Mouse (Mus musculus): Measurements from ENCODE around the gene Trip13. TPM values are rescaled to one million over a fixed set of nuclear protein-coding genes. Genes with fewer than 3 reads are reported as not detected.
A peak's percentile ranks its signal among the peaks of the same experiment; 100 is the strongest.

The Trip13 gene
- polyA plus RNA-seq, 1 experiment, result 3.4 TPM

DNA sequence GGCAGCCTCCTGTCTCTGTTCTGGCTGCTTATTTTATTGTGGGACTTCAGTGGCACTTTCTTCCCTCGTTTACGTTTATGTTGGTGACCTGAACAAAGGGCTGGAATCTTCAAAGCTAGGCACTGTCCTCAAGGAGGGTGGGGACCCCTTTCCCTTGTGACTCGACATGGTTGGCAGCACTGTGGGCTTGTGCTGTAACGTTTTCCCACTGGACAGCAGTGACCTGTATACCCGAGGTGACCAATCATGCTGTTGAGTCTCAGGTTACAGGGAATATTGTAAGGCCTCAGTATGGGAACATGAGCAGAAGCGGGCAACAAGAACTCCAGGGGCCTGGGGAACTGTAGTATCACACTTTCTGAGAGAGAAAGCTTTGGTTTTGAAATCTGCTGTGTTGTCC is 17.1 kb upstream of the Trip13 start:
- Histone ChIP-seq H3K4me2 (ENCODE audit: low read depth) (no peak overlapping the region), H3K36me3 (ENCODE audit: control insufficient read depth, insufficient read depth) (peaks cover 22% of the 10 kb centered on the region), H3ac (ENCODE audit: control insufficient read depth, insufficient read length) (no peak overlapping the region), H3K27me3 (ENCODE audit: control insufficient read depth, insufficient read depth, insufficient read length) (no peaks in the 10 kb centered on the region), H3K4me3 (no peak overlapping the region), H3K79me2 (ENCODE audit: control insufficient read depth, insufficient read depth) (no peaks in the 10 kb centered on the region)
- TF ChIP-seq TCF12 (IDR thresholded peaks at IDR 0.05; ENCODE audit: insufficient read depth, poor library complexity, severe bottlenecking), result no peak
- TF ChIP-seq SRF (IDR thresholded peaks at IDR 0.05; ENCODE audit: control insufficient read depth, insufficient read length, low read depth), result no peak
- no peak for TF ChIP-seq E2F4 (IDR thresholded peaks at IDR 0.05; ENCODE audit: insufficient read depth)
- no peak for TF ChIP-seq POLR2A (IDR thresholded peaks at IDR 0.05; ENCODE audit: insufficient read length, low read depth)
- TF ChIP-seq MAX (IDR thresholded peaks at IDR 0.05; ENCODE audit: low read depth), result no peak
- no peak for TF ChIP-seq MYOD1 (IDR thresholded peaks at IDR 0.05; ENCODE audit: control insufficient read depth in 1 of 3, insufficient read length in 2 of 3, low read depth in 2 of 3)
- TF ChIP-seq REST (IDR thresholded peaks at IDR 0.05; ENCODE audit: insufficient read depth, insufficient read length), result no peak
- no peak for TF ChIP-seq USF1 (IDR thresholded peaks at IDR 0.05; ENCODE audit: low read depth)
- no peak for TF ChIP-seq TCF3 (IDR thresholded peaks at IDR 0.05; ENCODE audit: insufficient read length, low read depth)
- no peak for TF ChIP-seq POLR2AphosphoS2 (IDR thresholded peaks at IDR 0.05; ENCODE audit: insufficient read length, low read depth)

DNA sequence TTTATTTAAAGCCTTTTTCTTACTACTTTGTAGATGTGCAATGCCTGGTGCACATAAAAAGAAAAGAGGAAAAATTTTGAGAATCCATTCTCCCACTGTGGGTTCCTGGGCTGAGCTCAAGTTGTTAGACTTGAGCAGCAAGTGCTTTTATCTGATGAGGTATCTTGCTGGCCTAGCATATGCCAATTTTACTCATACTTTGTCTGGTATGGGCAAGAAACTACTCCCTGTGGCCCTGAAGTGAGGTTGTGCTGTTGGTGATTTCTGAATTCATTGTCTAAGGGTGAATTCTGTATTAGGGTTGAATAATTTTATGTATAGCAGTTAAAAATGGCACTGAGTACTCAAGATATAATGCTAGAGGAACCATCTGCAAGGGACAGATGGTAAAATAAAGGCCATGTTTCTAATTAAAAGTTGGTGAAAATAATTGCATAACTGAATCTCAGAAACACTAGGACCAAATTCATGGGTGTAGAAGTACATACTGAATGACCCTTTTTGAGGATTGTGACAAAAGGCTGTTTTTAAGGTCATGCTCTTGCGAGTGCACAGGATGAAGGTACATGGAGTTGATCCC is 16.1 kb upstream of the Trip13 start:
- TF ChIP-seq POLR2A (IDR thresholded peaks at IDR 0.05; ENCODE audit: insufficient read length, low read depth) (no peak), MYOG (IDR thresholded peaks at IDR 0.05; ENCODE audit: control insufficient read depth in 1 of 3, insufficient read depth in 1 of 3, insufficient read length in 2 of 3, low read depth in 2 of 3) (no peak), TCF12 (IDR thresholded peaks at IDR 0.05; ENCODE audit: insufficient read depth, poor library complexity, severe bottlenecking) (no peak), MAX (IDR thresholded peaks at IDR 0.05; ENCODE audit: low read depth) (no peak), REST (IDR thresholded peaks at IDR 0.05; ENCODE audit: insufficient read depth, insufficient read length) (no peak), SRF (IDR thresholded peaks at IDR 0.05; ENCODE audit: control insufficient read depth, insufficient read length, low read depth) (no peak), TCF3 (IDR thresholded peaks at IDR 0.05; ENCODE audit: insufficient read length, low read depth) (no peak), E2F4 (IDR thresholded peaks at IDR 0.05; ENCODE audit: insufficient read depth) (no peak)
- Histone ChIP-seq H3K79me2 (ENCODE audit: control insufficient read depth, insufficient read depth) (no peaks in the 10 kb centered on the region), H3K4me3 (no peak overlapping the region), H3K4me2 (ENCODE audit: low read depth) (no peak overlapping the region), H3K27me3 (ENCODE audit: control insufficient read depth, insufficient read depth, insufficient read length) (no peaks in the 10 kb centered on the region), H3ac (ENCODE audit: control insufficient read depth, insufficient read length) (no peak overlapping the region), H3K36me3 (ENCODE audit: control insufficient read depth, insufficient read depth) (peaks cover 18% of the 10 kb centered on the region)

DNA sequence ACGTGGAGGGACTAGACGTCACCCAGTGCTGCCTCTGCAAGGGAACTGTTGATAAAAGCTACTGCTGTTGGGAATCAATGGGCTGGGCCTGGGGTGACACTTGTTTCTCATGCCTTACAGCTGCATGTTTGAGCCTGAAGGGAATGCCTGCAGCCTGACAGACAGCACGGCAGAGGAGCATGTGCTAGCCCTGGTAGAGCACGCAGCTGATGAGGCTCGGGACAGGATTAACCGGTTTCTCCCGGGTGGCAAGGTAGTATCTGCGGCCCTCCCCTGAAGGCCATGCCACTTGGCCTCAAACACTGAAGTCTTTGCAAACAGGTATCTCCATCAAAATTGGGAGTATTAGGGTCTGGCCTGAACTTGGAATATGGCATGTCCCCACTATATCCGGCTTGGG is 7.0 kb upstream of the Trip13 start:
- Histone ChIP-seq H3K4me3 (no peak overlapping the region), H3K79me2 (ENCODE audit: control insufficient read depth, insufficient read depth) (no peaks in the 10 kb centered on the region), H3K4me2 (ENCODE audit: low read depth) (no peak overlapping the region), H3ac (ENCODE audit: control insufficient read depth, insufficient read length) (no peak overlapping the region), H3K36me3 (ENCODE audit: control insufficient read depth, insufficient read depth) (peaks cover 5% of the 10 kb centered on the region), H3K27me3 (ENCODE audit: control insufficient read depth, insufficient read depth, insufficient read length) (no peaks in the 10 kb centered on the region)
- TF ChIP-seq POLR2A (IDR thresholded peaks at IDR 0.05; ENCODE audit: insufficient read length, low read depth) (no peak), SRF (IDR thresholded peaks at IDR 0.05; ENCODE audit: control insufficient read depth, insufficient read length, low read depth) (no peak), MAX (IDR thresholded peaks at IDR 0.05; ENCODE audit: low read depth) (no peak), E2F4 (IDR thresholded peaks at IDR 0.05; ENCODE audit: insufficient read depth) (no peak), POLR2AphosphoS2 (IDR thresholded peaks at IDR 0.05; ENCODE audit: insufficient read length, low read depth) (no peak), REST (IDR thresholded peaks at IDR 0.05; ENCODE audit: insufficient read depth, insufficient read length) (no peak), TCF3 (IDR thresholded peaks at IDR 0.05; ENCODE audit: insufficient read length, low read depth) (no peak), USF1 (IDR thresholded peaks at IDR 0.05; ENCODE audit: low read depth) (no peak), MYOD1 (IDR thresholded peaks at IDR 0.05; ENCODE audit: control insufficient read depth in 1 of 3, insufficient read length in 2 of 3, low read depth in 2 of 3) (no peak), CEBPB (IDR thresholded peaks at IDR 0.05; ENCODE audit: insufficient read depth, poor library complexity, severe bottlenecking) (no peak), TCF12 (IDR thresholded peaks at IDR 0.05; ENCODE audit: insufficient read depth, poor library complexity, severe bottlenecking) (no peak), MYOG (IDR thresholded peaks at IDR 0.05; ENCODE audit: control insufficient read depth in 1 of 3, insufficient read depth in 1 of 3, insufficient read length in 2 of 3, low read depth in 2 of 3) (no peak)

DNA sequence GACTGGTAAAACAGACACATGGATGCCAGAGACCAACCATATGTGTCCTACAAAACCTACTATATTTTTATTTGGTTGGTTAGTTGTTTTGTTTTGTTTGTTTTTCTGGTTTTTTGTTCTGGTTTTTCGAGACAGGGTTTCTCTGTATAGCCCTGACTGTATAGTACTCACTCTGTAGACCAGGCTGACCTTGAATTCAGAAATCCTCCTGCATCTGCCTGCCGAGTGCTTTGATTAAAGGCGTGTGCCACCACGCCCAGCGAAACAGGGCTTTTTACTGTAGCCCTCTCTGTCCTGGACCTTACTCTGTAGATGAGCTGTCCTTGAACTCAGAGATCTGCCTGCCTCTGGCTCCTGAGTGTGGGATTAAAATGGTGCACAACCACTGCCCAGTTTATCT is 1.5 kb upstream of the Trip13 start:
- Histone ChIP-seq H3K4me3 (no peak overlapping the region), H3K36me3 (ENCODE audit: control insufficient read depth, insufficient read depth) (peaks cover 8% of the 10 kb centered on the region)

GRCm38 (mm10) chr13:73938177-73938560 is 585 bp upstream of the Trip13 start:
- H3ac ChIP-seq (ENCODE audit: control insufficient read depth, insufficient read length), result peak overlapping the region; percentile 5
- H3K79me2 ChIP-seq (ENCODE audit: control insufficient read depth, insufficient read depth), result peaks cover 10% of the 10 kb centered on the region
- H3K4me3 ChIP-seq, result peak overlapping the region; percentile 89
- TF ChIP-seq MYOG (IDR thresholded peaks at IDR 0.05; ENCODE audit: control insufficient read depth in 1 of 3, insufficient read depth in 1 of 3, insufficient read length in 2 of 3, low read depth in 2 of 3) (no peak), USF1 (IDR thresholded peaks at IDR 0.05; ENCODE audit: low read depth) (no peak), MYOD1 (IDR thresholded peaks at IDR 0.05; ENCODE audit: control insufficient read depth in 1 of 3, insufficient read length in 2 of 3, low read depth in 2 of 3) (no peak), POLR2AphosphoS2 (IDR thresholded peaks at IDR 0.05; ENCODE audit: insufficient read length, low read depth) (no peak), SRF (IDR thresholded peaks at IDR 0.05; ENCODE audit: control insufficient read depth, insufficient read length, low read depth) (no peak), REST (IDR thresholded peaks at IDR 0.05; ENCODE audit: insufficient read depth, insufficient read length) (no peak), TCF3 (IDR thresholded peaks at IDR 0.05; ENCODE audit: insufficient read length, low read depth) (no peak)
- H3K27me3 ChIP-seq (ENCODE audit: control insufficient read depth, insufficient read depth, insufficient read length), result no peaks in the 10 kb centered on the region
- H3K36me3 ChIP-seq (ENCODE audit: control insufficient read depth, insufficient read depth), result peaks cover 9% of the 10 kb centered on the region
- H3K4me2 ChIP-seq (ENCODE audit: low read depth), result peak overlapping the region; percentile 85

More for the DNA sequence above, 1.5 kb upstream of the Trip13 start:
- Histone ChIP-seq H3ac (ENCODE audit: control insufficient read depth, insufficient read length) (no peak overlapping the region), H3K27me3 (ENCODE audit: control insufficient read depth, insufficient read depth, insufficient read length) (no peaks in the 10 kb centered on the region), H3K4me2 (ENCODE audit: low read depth) (no peak overlapping the region), H3K79me2 (ENCODE audit: control insufficient read depth, insufficient read depth) (peaks cover 10% of the 10 kb centered on the region)
- TF ChIP-seq SRF (IDR thresholded peaks at IDR 0.05; ENCODE audit: control insufficient read depth, insufficient read length, low read depth) (no peak), CEBPB (IDR thresholded peaks at IDR 0.05; ENCODE audit: insufficient read depth, poor library complexity, severe bottlenecking) (no peak), MYOG (IDR thresholded peaks at IDR 0.05; ENCODE audit: control insufficient read depth in 1 of 3, insufficient read depth in 1 of 3, insufficient read length in 2 of 3, low read depth in 2 of 3) (no peak), POLR2A (IDR thresholded peaks at IDR 0.05; ENCODE audit: insufficient read length, low read depth) (no peak), TCF12 (IDR thresholded peaks at IDR 0.05; ENCODE audit: insufficient read depth, poor library complexity, severe bottlenecking) (no peak), POLR2AphosphoS2 (IDR thresholded peaks at IDR 0.05; ENCODE audit: insufficient read length, low read depth) (no peak)
